Mouse (Mus musculus) CH12.LX (cell line): ENCODE measurements at regions not wholly inside any gene's neighbourhood (a gene's known extent, or its start where the extent isn't known, plus 50 kb on each side); places are given as distances from the start of the nearest gene placed in this dataset.

ENCODE experiments used
- BHLHE40 ChIP-seq: IDR thresholded peaks from 2 replicates; pipeline ENCODE4 v1.6.1; 2011; ENCODE audit warnings: mild to moderate bottlenecking, low read depth, low read length, improper control_type of control experiment
- CTCF ChIP-seq, 2 experiments: IDR thresholded peaks in 1 of 2; conservative IDR thresholded peaks in 1 of 2; 2 replicates each; pipeline ENCODE4 v1.5.1; 2011 to 2012; ENCODE audit warnings: low read depth in 2 of 2, low read length in 2 of 2, improper control_type of control experiment in 1 of 2, inconsistent platforms in 1 of 2, mild to moderate bottlenecking in 1 of 2, moderate library complexity in 1 of 2
- EP300 ChIP-seq: IDR thresholded peaks from 2 replicates; pipeline ENCODE4 v1.6.1; 2011; ENCODE audit warnings: low read length, improper control_type of control experiment
- JUND ChIP-seq: conservative IDR thresholded peaks from 2 replicates; pipeline ENCODE4 v1.6.1; 2011; ENCODE audit warnings: low read depth, low read length, improper control_type of control experiment
- MAX ChIP-seq: IDR thresholded peaks from 2 replicates; pipeline ENCODE4 v1.6.1; 2011; ENCODE audit warnings: low read length, improper control_type of control experiment
- MXI1 ChIP-seq: IDR thresholded peaks from 2 replicates; pipeline ENCODE4 v1.6.1; 2011; ENCODE audit warnings: mild to moderate bottlenecking, low read depth, low read length, improper control_type of control experiment
- NRF1 ChIP-seq: IDR thresholded peaks from 2 replicates; pipeline ENCODE4 v1.6.1; 2014; ENCODE audit warnings: low read depth, mild to moderate bottlenecking, inconsistent platforms, low read length, improper control_type of control experiment, moderate library complexity
- PAX5 ChIP-seq: IDR thresholded peaks from 2 replicates; pipeline ENCODE4 v1.6.1; 2012; ENCODE audit warnings: low read length, inconsistent platforms, mixed read lengths
- POLR2A ChIP-seq: IDR thresholded peaks from 2 replicates; pipeline ENCODE4 v1.6.1; 2011; ENCODE audit warnings: low read depth, mild to moderate bottlenecking, improper control_type of control experiment, low read length
- UBTF ChIP-seq: IDR thresholded peaks from 2 replicates; pipeline ENCODE4 v1.6.1; 2012; ENCODE audit warnings: low read depth, mild to moderate bottlenecking, inconsistent platforms, low read length, improper control_type of control experiment, moderate library complexity

- TF ChIP-seq NRF1 = no peak
- TF ChIP-seq CTCF (conservative IDR thresholded peaks at IDR 0.05 in 1 of 2, IDR thresholded peaks at IDR 0.05 in 1 of 2; ENCODE audit: low read depth in 2 of 2, low read length in 2 of 2) = no peak
- TF ChIP-seq UBTF = no peak
- TF ChIP-seq BHLHE40 = no peak
- TF ChIP-seq MAX = no peak
- no peak for TF ChIP-seq PAX5
- no peak for TF ChIP-seq JUND
- no peak for TF ChIP-seq EP300
- TF ChIP-seq MXI1 = no peak
- no peak for TF ChIP-seq POLR2A
These were observed 161.6 kb downstream of the 9530068E07Rik start for GRCm38 (mm10) chr11:52557836-52558235.
